Mouse (Mus musculus) MEL (cell line): ENCODE measurements around the gene Hspa12b.
A peak's percentile ranks its signal among the peaks of the same experiment; 100 is the strongest.

Source experiments
- EP300 ChIP-seq, 2 experiments: IDR thresholded peaks; 2 replicates each; pipeline ENCODE4 v1.6.1; 2011; ENCODE audit warnings: improper control_type of control experiment in 2 of 2, low read length in 2 of 2, low read depth in 1 of 2, mild to moderate bottlenecking in 1 of 2
- ETS1 ChIP-seq: IDR thresholded peaks from 2 replicates; pipeline ENCODE4 v1.6.1; 2012; ENCODE audit warnings: low read depth, mild to moderate bottlenecking, inconsistent platforms, low read length, improper control_type of control experiment, moderate library complexity
- HCFC1 ChIP-seq: IDR thresholded peaks from 2 replicates; pipeline ENCODE4 v1.6.1; 2012; ENCODE audit warnings: low read depth, mild to moderate bottlenecking, inconsistent platforms, low read length, improper control_type of control experiment, moderate library complexity
- POLR2A ChIP-seq, 2 experiments: IDR thresholded peaks; 2 replicates each; pipeline ENCODE4 v1.6.1; 2011 to 2012; ENCODE audit warnings: low read length in 2 of 2, mild to moderate bottlenecking in 2 of 2, control low read depth in 1 of 2, improper control_type of control experiment in 1 of 2, low read depth in 1 of 2, moderate library complexity in 1 of 2; ENCODE audit not compliant: control insufficient read depth in 1 of 2, insufficient read depth in 1 of 2, poor library complexity in 1 of 2
- RCOR1 ChIP-seq: IDR thresholded peaks from 2 replicates; pipeline ENCODE4 v1.6.1; 2012; ENCODE audit warnings: low read depth, mild to moderate bottlenecking, inconsistent platforms, low read length, improper control_type of control experiment
- SIN3A ChIP-seq: IDR thresholded peaks from 2 replicates; pipeline ENCODE4 v1.6.1; 2012; ENCODE audit warnings: low read length, improper control_type of control experiment, inconsistent platforms
- SMC3 ChIP-seq: IDR thresholded peaks from 2 replicates; pipeline ENCODE4 v1.6.1; 2011; ENCODE audit warnings: low read depth, low read length, improper control_type of control experiment
- TAL1 ChIP-seq: IDR thresholded peaks from 2 replicates; pipeline ENCODE4 v1.6.1; 2012; ENCODE audit warnings: mild to moderate bottlenecking, inconsistent platforms, low read length, moderate library complexity, mixed read lengths
- UBTF ChIP-seq: IDR thresholded peaks from 2 replicates; pipeline ENCODE4 v1.6.1; 2012; ENCODE audit warnings: low read depth, mild to moderate bottlenecking, inconsistent platforms, low read length, improper control_type of control experiment, moderate library complexity, borderline replicate concordance; ENCODE audit not compliant: insufficient read depth
- USF2 ChIP-seq, 2 experiments: IDR thresholded peaks; 2 replicates each; pipeline ENCODE4 v1.6.1; 2011 to 2012; ENCODE audit warnings: improper control_type of control experiment in 2 of 2, low read length in 2 of 2, borderline replicate concordance in 1 of 2, inconsistent platforms in 1 of 2, low read depth in 1 of 2, mild to moderate bottlenecking in 1 of 2; ENCODE audit not compliant: insufficient read depth in 1 of 2

- TF ChIP-seq POLR2A (IDR thresholded peaks at IDR 0.05; ENCODE audit: control insufficient read depth in 1 of 2, insufficient read depth in 1 of 2, low read depth in 1 of 2, low read length in 2 of 2, poor library complexity in 1 of 2) = no peak
- TF ChIP-seq EP300 (IDR thresholded peaks at IDR 0.05; ENCODE audit: low read depth in 1 of 2, low read length in 2 of 2) = peak in 1 of 2 experiments; percentile 25; a peak in 1 of 4 replicates
- peak; percentile 54 for TF ChIP-seq TAL1
- TF ChIP-seq SMC3 = no peak
- TF ChIP-seq USF2 (IDR thresholded peaks at IDR 0.05; ENCODE audit: borderline replicate concordance in 1 of 2, insufficient read depth in 1 of 2, low read depth in 1 of 2, low read length in 2 of 2) = no peak
- TF ChIP-seq SIN3A = no peak
- no peak for TF ChIP-seq UBTF
- TF ChIP-seq ETS1 = no peak
- TF ChIP-seq RCOR1 = no peak
- TF ChIP-seq HCFC1 = no peak
Measured at GRCm38 (mm10) chr2:131152166-131152730, 25.2 kb downstream of the Hspa12b start.
